Mouse (Mus musculus): ENCODE data around the gene Tas2r107. TPM values are rescaled to one million over a fixed set of nuclear protein-coding genes. Genes with fewer than 3 reads are reported as not detected.
"Not testable (repeated sequence)": the region's sequence is repeated elsewhere in the genome, so short reads cannot be mapped to it uniquely, and the experiment has no call there.

Gene Tas2r107
- not detected in 2 replicates for polyA plus RNA-seq (2012; ENCODE audit: insufficient read depth, insufficient read length, missing spikeins)

DNA sequence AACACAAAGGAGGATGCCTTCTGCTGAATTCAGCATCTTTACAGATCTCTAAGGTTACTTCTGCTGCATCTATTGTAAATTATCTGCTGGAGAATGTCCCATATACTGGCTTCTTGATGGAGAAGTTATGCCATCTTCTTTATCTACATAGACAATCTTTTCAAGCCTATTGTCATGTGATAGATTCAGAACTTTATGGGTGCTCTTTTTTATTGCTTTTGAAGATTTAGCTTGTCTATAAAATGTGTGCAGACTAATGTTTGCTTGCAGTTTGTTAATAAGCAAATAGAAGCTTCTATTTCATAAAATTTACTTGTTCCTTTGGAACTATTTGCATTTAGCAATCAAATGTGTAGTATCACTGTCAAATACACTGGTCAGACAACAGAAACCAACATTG lies at the start of gene Tas2r107:
TSS of gene Tas2r107 (minus strand) at position 101 of the 400 bp plus-strand sequence.
- H3K27ac ChIP-seq (ENCODE audit: insufficient read depth, low read depth, low read length): no peak within 1 kb of the TSS
- TF ChIP-seq CTCF (IDR thresholded peaks at IDR 0.05; ENCODE audit: low read depth, low read length) (no peak), POLR2A (IDR thresholded peaks at IDR 0.05; ENCODE audit: borderline replicate concordance, low read depth, low read length) (no peak)
- no peaks in the 10 kb centered on the region for H3K4me1 ChIP-seq (ENCODE audit: control insufficient read depth, insufficient read depth, low read length)
- H3K4me3 ChIP-seq (ENCODE audit: insufficient read depth, low read length): no peak within 1 kb of the TSS

GRCm38 (mm10) chr6:131689963-131690362 lies 30.0 kb upstream of the Tas2r107 start, which contains the start of gene Tas2r114:
Gene Tas2r114 (minus strand): TSS chr6:131690063.
- Histone ChIP-seq H3K4me3 (ENCODE audit: insufficient read depth, low read length) (no peak within 1 kb of the TSS), H3K27ac (ENCODE audit: insufficient read depth, low read depth, low read length) (no peak within 1 kb of the TSS), H3K4me1 (ENCODE audit: control insufficient read depth, insufficient read depth, low read length) (no peaks in the 10 kb centered on the region)
- TF ChIP-seq POLR2A (IDR thresholded peaks at IDR 0.05; ENCODE audit: borderline replicate concordance, low read depth, low read length) (no peak), CTCF (IDR thresholded peaks at IDR 0.05; ENCODE audit: low read depth, low read length) (no peak)

DNA sequence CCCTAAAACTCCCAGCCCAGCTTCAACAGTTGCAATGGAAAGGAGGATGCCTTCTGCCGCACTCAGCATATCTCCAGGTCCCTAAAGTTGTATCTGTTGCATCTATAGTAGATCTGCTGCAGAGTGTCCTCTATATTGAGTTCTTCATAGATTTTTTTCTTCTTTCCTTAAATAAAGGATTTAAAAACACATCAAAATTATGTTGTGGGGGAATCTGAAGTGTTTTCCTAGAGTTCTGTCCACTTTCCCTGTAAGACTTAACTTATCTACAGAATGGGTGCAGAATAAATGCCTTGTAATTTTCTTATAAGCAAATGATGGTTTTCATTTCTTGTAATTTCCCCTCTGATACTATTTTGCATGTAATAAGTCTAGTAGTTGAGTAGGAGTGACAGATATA lies 27.4 kb upstream of the Tas2r107 start, which contains the start of gene Tas2r105:
TSS of gene Tas2r105 (minus strand) at position 101 of the 400 bp plus-strand sequence.
- TF ChIP-seq CTCF (IDR thresholded peaks at IDR 0.05; ENCODE audit: low read depth, low read length) (no peak), POLR2A (IDR thresholded peaks at IDR 0.05; ENCODE audit: borderline replicate concordance, low read depth, low read length) (no peak)
- Histone ChIP-seq H3K27ac (ENCODE audit: insufficient read depth, low read depth, low read length) (no peak within 1 kb of the TSS), H3K4me1 (ENCODE audit: control insufficient read depth, insufficient read depth, low read length) (no peaks in the 10 kb centered on the region), H3K4me3 (ENCODE audit: insufficient read depth, low read length) (no peak within 1 kb of the TSS)

- no peaks in the 10 kb centered on the region for H3K4me1 ChIP-seq (ENCODE audit: control insufficient read depth, insufficient read depth, low read length)
- no peak within 1 kb of the TSS for H3K27ac ChIP-seq (ENCODE audit: insufficient read depth, low read depth, low read length)
- H3K4me3 ChIP-seq (ENCODE audit: insufficient read depth, low read length): no peak within 1 kb of the TSS
- TF ChIP-seq CTCF (IDR thresholded peaks at IDR 0.05; ENCODE audit: low read depth, low read length) (no peak), POLR2A (IDR thresholded peaks at IDR 0.05; ENCODE audit: borderline replicate concordance, low read depth, low read length) (no peak)
These were observed 25.7 kb upstream of the Tas2r107 start, which contains the start of gene Tas2r104 for GRCm38 (mm10) chr6:131685644-131686043. Gene Tas2r104 (minus strand): TSS chr6:131685744.

- no peak within 1 kb of the TSS for H3K4me3 ChIP-seq (ENCODE audit: insufficient read depth, low read length)
- H3K27ac ChIP-seq (ENCODE audit: insufficient read depth, low read depth, low read length): no peak within 1 kb of the TSS
- no peaks in the 10 kb centered on the region for H3K4me1 ChIP-seq (ENCODE audit: control insufficient read depth, insufficient read depth, low read length)
- TF ChIP-seq POLR2A (IDR thresholded peaks at IDR 0.05; ENCODE audit: borderline replicate concordance, low read depth, low read length) (no peak), CTCF (IDR thresholded peaks at IDR 0.05; ENCODE audit: low read depth, low read length) (no peak)
These were observed 18.8 kb upstream of the Tas2r107 start, which contains the start of gene Tas2r106 for GRCm38 (mm10) chr6:131678786-131679185. Gene Tas2r106 (minus strand): TSS chr6:131678886.

- H3K27ac ChIP-seq (ENCODE audit: insufficient read depth, low read depth, low read length): no peak within 1 kb of the TSS
- TF ChIP-seq POLR2A (IDR thresholded peaks at IDR 0.05; ENCODE audit: borderline replicate concordance, low read depth, low read length): no peak
- TF ChIP-seq CTCF (IDR thresholded peaks at IDR 0.05; ENCODE audit: low read depth, low read length): no peak
- no peak within 1 kb of the TSS for H3K4me3 ChIP-seq (ENCODE audit: insufficient read depth, low read length)
- no peaks in the 10 kb centered on the region for H3K4me1 ChIP-seq (ENCODE audit: control insufficient read depth, insufficient read depth, low read length)
These were observed 29.1 kb downstream of the Tas2r107 start, which contains the start of gene Tas2r130 for GRCm38 (mm10) chr6:131630812-131631211. Gene Tas2r130 (minus strand): TSS chr6:131630912.

DNA sequence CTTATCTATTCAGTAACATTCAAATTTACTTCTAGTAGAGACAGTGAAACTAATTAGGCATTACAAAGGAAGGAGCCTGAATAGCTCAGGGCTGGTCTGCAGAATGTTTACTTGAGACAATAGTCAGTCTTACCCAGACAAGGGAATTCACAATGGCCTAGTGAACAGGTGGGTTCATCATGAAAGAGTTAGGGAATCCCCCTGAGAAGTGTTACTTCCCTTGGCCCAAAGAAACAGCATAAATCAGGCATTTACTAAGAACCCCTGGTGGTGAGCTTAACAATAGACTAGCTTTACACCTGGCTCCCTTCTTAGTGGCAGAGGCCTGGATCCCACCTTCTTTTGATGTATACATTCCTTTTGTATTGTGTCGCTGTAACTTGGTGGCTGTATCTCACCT lies 50.0 kb downstream of the Tas2r107 start:
- not testable (repeated sequence) for H3K4me3 ChIP-seq (ENCODE audit: insufficient read depth, low read length); H3K27ac ChIP-seq (ENCODE audit: insufficient read depth, low read depth, low read length); H3K4me1 ChIP-seq (ENCODE audit: control insufficient read depth, insufficient read depth, low read length)

Other genes with a start within 250 kb of the Tas2r107 start
- gene 5430401F13Rik, start 173.7 kb downstream of the Tas2r107 start, polyA plus RNA-seq (2012; ENCODE audit: insufficient read depth, insufficient read length, missing spikeins): not detected in 2 replicates
- not detected in 2 replicates for gene Gm6619, start 173.7 kb downstream of the Tas2r107 start, polyA plus RNA-seq (2012; ENCODE audit: insufficient read depth, insufficient read length, missing spikeins)
- not detected in 2 replicates for gene Tas2r130, start 29.2 kb downstream of the Tas2r107 start, polyA plus RNA-seq (2012; ENCODE audit: insufficient read depth, insufficient read length, missing spikeins)
- gene Tas2r106, start 18.7 kb upstream of the Tas2r107 start, polyA plus RNA-seq (2012; ENCODE audit: insufficient read depth, insufficient read length, missing spikeins): not detected in 2 replicates
- gene Tas2r104, start 25.6 kb upstream of the Tas2r107 start, polyA plus RNA-seq (2012; ENCODE audit: insufficient read depth, insufficient read length, missing spikeins): not detected in 2 replicates
- gene Tas2r105, start 27.3 kb upstream of the Tas2r107 start, polyA plus RNA-seq (2012; ENCODE audit: insufficient read depth, insufficient read length, missing spikeins): not detected in 2 replicates
- not detected in 2 replicates for gene Tas2r114, start 29.9 kb upstream of the Tas2r107 start, polyA plus RNA-seq (2012; ENCODE audit: insufficient read depth, insufficient read length, missing spikeins)